Mouse (Mus musculus) ES-E14 (cell line): ENCODE measurements around the gene Tsr3. TPM values are rescaled to one million over a fixed set of nuclear protein-coding genes. Genes with fewer than 3 reads are reported as not detected.
A peak's percentile ranks its signal among the peaks of the same experiment; 100 is the strongest.

Experiments
- DNase-seq: peaks from one replicate; pipeline ENCODE4 v3.0.0-alpha.2; 2013; ENCODE audit warnings: low read depth, low spot score
- H3K27ac ChIP-seq: 2 replicates; pipeline ENCODE4 v1.5.1; 2012; ENCODE audit warnings: low read depth, mild to moderate bottlenecking, low read length, moderate library complexity, mixed read lengths; ENCODE audit not compliant: poor library complexity, insufficient read depth, severe bottlenecking
- H3K36me3 ChIP-seq: 2 replicates; pipeline ENCODE4 v1.6.1; 2012; ENCODE audit warnings: mild to moderate bottlenecking, low read length, moderate library complexity, mixed read lengths; ENCODE audit not compliant: control insufficient read depth, poor library complexity, insufficient read depth, severe bottlenecking
- H3K4me1 ChIP-seq, 2 experiments: fragments of 150-350 bp in 1 of 2; sonication (generic) in 1 of 2; 2 replicates each; pipeline ENCODE4 v1.6.1; 2012; ENCODE audit warnings: low read length in 2 of 2, mild to moderate bottlenecking in 1 of 2, mixed read lengths in 1 of 2; ENCODE audit not compliant: control insufficient read depth in 2 of 2, insufficient read depth in 2 of 2, poor library complexity in 1 of 2
- H3K4me3 ChIP-seq, 2 experiments: fragments of 150-350 bp in 1 of 2; sonication (generic) in 1 of 2; 2 replicates each; pipeline ENCODE4 v1.5.1; 2012; ENCODE audit warnings: low read length in 2 of 2, low read depth in 1 of 2, mild to moderate bottlenecking in 1 of 2, mixed read lengths in 1 of 2; ENCODE audit not compliant: insufficient read depth in 1 of 2, poor library complexity in 1 of 2, severe bottlenecking in 1 of 2
- H3K9ac ChIP-seq: 2 replicates; pipeline ENCODE4 v1.6.1; 2012; ENCODE audit warnings: low read depth, mild to moderate bottlenecking, low read length, mixed read lengths; ENCODE audit not compliant: poor library complexity, insufficient read depth, severe bottlenecking
- H3K9me3 ChIP-seq: fragments of 150-350 bp; sonication (generic); 2 replicates; pipeline ENCODE4 v1.6.1; 2012; ENCODE audit warnings: low read depth, mild to moderate bottlenecking, low read length; ENCODE audit not compliant: control insufficient read depth, insufficient read depth
- CHD2 ChIP-seq: IDR thresholded peaks from 2 replicates; pipeline ENCODE4 v1.6.1; 2014; ENCODE audit warnings: mild to moderate bottlenecking, low read depth, low read length, inconsistent platforms
- HCFC1 ChIP-seq: IDR thresholded peaks from 2 replicates; pipeline ENCODE4 v1.6.1; 2012; ENCODE audit warnings: low read length, inconsistent platforms, borderline replicate concordance; ENCODE audit not compliant: insufficient read depth
- MAFK ChIP-seq: IDR thresholded peaks from 2 replicates; pipeline ENCODE4 v1.6.1; 2014; ENCODE audit warnings: mild to moderate bottlenecking, low read depth, low read length, inconsistent platforms; ENCODE audit not compliant: insufficient read depth
- ZC3H11A ChIP-seq: IDR thresholded peaks from 2 replicates; pipeline ENCODE4 v1.6.1; 2012; ENCODE audit warnings: low read depth, mild to moderate bottlenecking, inconsistent platforms, low read length, borderline replicate concordance
- ZNF384 ChIP-seq: IDR thresholded peaks from 2 replicates; pipeline ENCODE4 v1.6.1; 2012; ENCODE audit warnings: low read depth, low read length, inconsistent platforms
- in situ Hi-C, 2 experiments: fragments of 600-800 bp; cut with MboI; formaldehyde crosslinking; loops; one replicate each; pipeline ENCODE4 v1.15.1; 2025; ENCODE audit warnings: low sequenced_read_pairs in 2 of 2, inconsistent platforms in 1 of 2; ENCODE audit not compliant: unreplicated experiment in 2 of 2
- total RNA-seq: library from RNA; depleted of rRNA; stranded (reverse); fragments of 300-350 nt; gene quantifications from 2 replicates; pipeline ENCODE4 v1.2.3, GENCODE M21; 2012

Gene Tsr3
- total RNA-seq, 1 experiment = 34.9 TPM

DNA sequence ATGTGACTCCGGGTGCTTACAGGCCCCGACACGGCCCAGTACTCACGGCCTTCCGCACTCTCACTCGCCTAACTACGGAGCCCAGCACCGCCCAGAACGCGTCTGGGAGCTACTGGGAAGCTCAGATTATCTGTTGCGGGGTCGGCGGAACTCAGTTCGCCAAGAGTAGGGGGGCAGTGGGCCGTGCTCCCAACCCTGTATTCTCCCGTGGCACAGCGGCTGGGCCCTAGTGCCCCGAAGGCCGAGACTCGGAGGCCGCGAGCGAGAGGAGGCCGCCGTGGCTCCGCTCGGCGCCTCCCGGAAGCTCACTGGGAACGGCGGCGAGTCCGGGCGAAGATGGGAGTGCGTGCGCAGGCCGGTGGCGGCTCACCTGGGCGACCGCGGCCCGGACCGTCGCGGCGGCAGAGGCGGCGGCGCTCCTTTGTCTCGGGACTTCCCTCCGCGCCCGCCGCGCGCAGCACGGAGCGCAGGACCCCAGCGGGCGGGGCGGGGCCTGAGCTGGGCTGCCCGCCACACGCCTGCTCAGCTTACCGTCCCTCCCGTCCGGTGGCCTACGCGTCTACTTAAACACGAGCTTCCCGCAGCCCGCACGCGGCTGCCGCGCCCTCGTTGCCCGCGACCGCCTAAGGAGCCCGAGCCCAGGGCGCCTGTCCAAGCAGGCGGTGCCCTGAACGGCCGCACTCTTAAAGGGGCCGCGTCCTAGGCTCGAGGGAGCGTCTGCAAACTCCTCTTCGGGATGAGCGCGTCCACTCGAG lies 33.2 kb downstream of the Tsr3 start:
- TF ChIP-seq MAFK (0 out of 2 replicates have a peak, but pooled peaks have one; percentile 21), HCFC1 (peak; percentile 77), CHD2 (no peak), ZC3H11A (no peak), ZNF384 (0 out of 2 replicates have a peak, but pooled peaks have one; percentile 8)
- Histone ChIP-seq H3K36me3 (peaks cover 21% of the 10 kb centered on the region), H3K27ac (peak overlapping the region; percentile 97), H3K9ac (peak overlapping the region; percentile 96), H3K4me3 (peak overlapping the region; percentile 87 to 94), H3K4me1 (peaks cover 0 to 14% of the 10 kb centered on the region in 2 experiments; a peak in 1 of 4 replicates), H3K9me3 (no peaks in the 10 kb centered on the region)
- peak; percentile 55 for DNase-seq
- in situ Hi-C loops = no loop called here

DNA sequence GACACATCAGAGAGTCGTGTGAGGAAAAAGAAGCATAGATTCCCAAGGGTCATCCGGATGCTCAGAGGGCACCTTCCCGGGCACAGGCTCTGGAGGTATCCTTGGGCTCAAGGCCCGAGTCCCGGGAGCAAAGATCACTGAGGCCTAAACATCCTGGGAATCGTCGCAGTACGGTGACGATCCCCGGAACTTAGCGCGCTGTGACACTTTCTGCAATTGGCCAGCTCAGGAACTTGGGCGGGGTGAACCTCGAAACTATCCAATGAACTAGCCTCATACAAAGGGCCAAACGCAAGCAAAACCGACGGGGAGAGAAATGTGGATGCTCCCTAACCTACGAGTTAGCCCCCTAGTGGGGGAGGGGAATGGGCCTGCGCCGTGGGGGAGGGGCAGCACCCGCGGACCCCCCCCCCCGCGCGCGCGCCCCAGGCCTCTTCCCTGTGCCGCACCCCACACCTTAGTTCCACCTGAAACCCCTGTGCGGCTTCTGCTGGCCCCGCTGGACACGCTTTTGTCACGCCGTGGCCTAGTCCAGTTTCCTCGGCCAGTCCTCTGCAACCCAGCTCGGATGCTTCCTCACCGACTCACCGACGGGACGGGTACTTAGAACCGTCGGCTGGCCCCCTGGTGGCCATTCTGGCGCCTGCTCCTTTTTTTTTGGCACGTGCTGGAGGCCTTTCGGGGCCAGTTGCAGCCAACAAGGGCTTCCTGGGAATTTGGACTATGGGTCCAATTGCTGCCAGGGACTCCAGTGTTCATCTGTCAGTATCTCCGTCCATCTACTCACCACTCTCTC lies 33.9 kb downstream of the Tsr3 start:
- peak; percentile 96 for DNase-seq
- TF ChIP-seq ZNF384 (peak; percentile 100), ZC3H11A (no peak), CHD2 (peak; percentile 65), HCFC1 (peak; percentile 3; the same call in 1 of the 2 replicates), MAFK (0 out of 2 replicates have a peak, but pooled peaks have one; percentile 32)
- H3K4me1 ChIP-seq = peaks cover 0 to 14% of the 10 kb centered on the region in 2 experiments; a peak in 1 of 4 replicates
- no peaks in the 10 kb centered on the region for H3K9me3 ChIP-seq
- peak overlapping the region; percentile 96 for H3K9ac ChIP-seq
- H3K36me3 ChIP-seq = peaks cover 13% of the 10 kb centered on the region
- H3K27ac ChIP-seq = peak overlapping the region; percentile 97
- H3K4me3 ChIP-seq = peak overlapping the region; percentile 87 to 94
- in situ Hi-C loops = no loop called here

GRCm38 (mm10) chr17:25274571-25275346 lies 34.8 kb downstream of the Tsr3 start, which contains the start of gene Ube2i:
Gene Ube2i (minus strand): TSS chr17:25274622.
- Histone ChIP-seq H3K9me3 (no peaks in the 10 kb centered on the region), H3K27ac (peak within 1 kb of the TSS; percentile 97), H3K4me1 (peaks cover 0 to 10% of the 10 kb centered on the region in 2 experiments; a peak in 1 of 4 replicates), H3K9ac (peak within 1 kb of the TSS; percentile 96), H3K36me3 (peaks cover 5% of the 10 kb centered on the region; the same call in 1 of the 2 replicates), H3K4me3 (peak within 1 kb of the TSS; percentile 87 to 94)
- DNase-seq = no peak
- no peak for TF ChIP-seq ZNF384
- TF ChIP-seq MAFK = no peak
- no peak for TF ChIP-seq ZC3H11A
- no peak for TF ChIP-seq CHD2
- no peak for TF ChIP-seq HCFC1
- in situ Hi-C loops = no loop called here

DNA sequence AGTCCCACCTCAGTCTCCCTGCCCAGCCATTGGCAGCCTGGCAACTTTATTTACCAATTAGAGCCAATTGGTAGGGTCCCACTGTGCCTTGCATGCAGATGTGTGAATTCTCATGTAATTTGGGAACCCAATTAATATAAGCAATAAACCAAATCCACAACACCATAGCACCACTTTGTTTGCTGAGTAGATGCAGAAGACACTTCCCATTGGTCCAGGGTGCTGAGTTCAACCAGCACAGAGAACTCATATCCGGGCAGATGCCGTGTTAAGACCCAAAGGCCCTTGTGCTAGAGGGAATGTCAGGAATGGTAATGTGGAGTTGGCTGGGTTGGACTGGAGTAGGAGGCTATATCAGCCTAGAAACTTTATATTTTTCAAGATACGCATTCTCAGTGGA lies 35.9 kb downstream of the Tsr3 start:
- Histone ChIP-seq H3K4me1 (peaks cover 0 to 5% of the 10 kb centered on the region in 2 experiments; a peak in 1 of 4 replicates), H3K36me3 (peaks cover under 1% of the 10 kb centered on the region; the same call in 1 of the 2 replicates), H3K9ac (no peak overlapping the region), H3K27ac (no peak overlapping the region), H3K4me3 (no peak overlapping the region), H3K9me3 (no peaks in the 10 kb centered on the region)
- in situ Hi-C loops = no loop called here
- TF ChIP-seq CHD2 (no peak), MAFK (no peak), ZNF384 (no peak), HCFC1 (no peak)
- DNase-seq = no peak
